Mouse (Mus musculus): Measurements from ENCODE around the gene Alkbh8.
"Not testable (repeated sequence)": the region's sequence is repeated elsewhere in the genome, so short reads cannot be mapped to it uniquely, and the experiment has no call there.

The Alkbh8 gene

DNA sequence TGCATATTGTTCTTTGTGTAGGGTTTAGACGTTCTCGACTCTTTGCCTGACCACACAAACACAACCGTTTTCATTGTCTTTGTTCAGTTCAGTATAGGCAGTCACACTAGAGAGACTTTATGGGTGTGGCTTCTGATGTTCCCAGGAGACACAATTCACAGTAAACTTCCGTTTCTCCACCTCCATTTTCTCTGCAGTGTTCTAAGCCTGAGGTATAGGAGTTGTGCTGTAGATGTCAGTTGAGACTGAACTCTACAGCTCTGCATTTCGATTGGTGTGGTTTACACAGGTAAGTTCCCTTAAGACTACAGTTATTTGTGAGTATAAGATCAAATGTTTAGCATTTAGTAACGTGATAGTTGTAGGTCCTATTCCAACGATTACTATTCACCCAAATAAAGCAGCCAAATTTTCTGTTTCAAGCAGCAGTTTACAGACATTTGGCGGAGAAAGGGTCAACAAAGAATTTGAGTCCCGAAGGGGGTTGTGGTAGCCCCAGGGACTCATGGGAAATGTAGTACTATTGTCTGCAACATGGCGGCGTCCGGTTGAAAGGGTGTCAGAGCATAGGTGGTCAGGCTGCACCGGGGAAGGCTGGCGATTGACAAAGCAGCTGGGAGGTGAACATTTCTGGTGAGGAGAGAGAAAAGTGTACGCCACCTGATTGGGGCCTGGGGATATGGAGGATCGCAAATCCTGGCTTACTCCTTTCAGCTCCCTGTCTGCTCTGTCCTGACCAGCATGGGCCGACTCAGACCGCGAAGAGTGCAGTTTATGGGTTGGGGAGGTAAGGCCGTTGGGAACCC lies at the start of gene Alkbh8:
Gene Alkbh8 (plus strand): TSS at position 179 of the 806 bp plus-strand sequence.
- peak; percentile 74 to 84 for DNase-seq (ENCODE audit: low spot score in 2 of 2)

DNA sequence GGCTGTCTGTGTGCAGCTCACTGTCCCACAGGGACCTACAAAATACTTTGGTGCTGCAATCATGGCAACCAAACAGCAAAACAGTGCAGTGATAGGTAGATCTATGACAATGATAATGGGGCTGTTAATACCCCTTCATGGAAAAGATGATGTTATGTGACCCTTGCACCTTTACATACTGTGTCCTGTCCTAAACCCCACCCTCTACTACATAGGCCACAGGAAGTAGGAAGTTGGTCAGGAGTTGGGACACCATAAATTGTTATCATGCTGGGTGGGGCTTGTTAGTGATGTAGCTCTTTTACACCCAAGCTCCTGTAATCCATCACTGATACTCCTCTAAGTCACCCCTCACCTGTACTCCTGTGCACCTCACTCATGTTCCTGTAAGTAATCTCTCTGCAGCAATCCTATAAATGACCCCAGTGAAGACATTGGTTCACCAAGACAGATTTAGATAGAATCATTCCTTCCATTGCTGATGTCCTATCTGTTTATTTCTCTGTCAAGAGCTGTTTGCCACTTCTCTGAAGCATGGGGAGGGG lies 25.6 kb upstream of the Alkbh8 start:
- no peak for DNase-seq (ENCODE audit: low spot score in 2 of 2)

DNA sequence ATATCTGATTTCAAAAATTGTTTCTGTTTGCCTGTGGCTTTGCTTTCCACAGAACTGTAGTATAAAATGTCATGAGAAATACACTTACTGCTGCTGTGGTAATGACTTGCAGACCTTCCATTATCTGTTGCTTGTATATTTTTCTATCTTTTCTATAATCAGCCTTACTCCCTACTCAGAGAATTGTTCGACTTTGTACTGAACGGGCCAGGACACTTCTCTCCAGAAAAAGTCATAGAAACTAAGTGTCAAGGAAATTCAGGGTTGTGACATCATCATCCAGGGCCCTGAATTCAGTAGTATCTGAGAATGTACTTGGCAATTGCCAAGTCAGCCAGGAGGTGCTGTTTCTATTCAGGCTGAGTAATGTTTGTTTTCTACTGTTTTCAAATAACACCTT lies 24.9 kb upstream of the Alkbh8 start:
- no peak for DNase-seq (ENCODE audit: low spot score in 2 of 2)

DNA sequence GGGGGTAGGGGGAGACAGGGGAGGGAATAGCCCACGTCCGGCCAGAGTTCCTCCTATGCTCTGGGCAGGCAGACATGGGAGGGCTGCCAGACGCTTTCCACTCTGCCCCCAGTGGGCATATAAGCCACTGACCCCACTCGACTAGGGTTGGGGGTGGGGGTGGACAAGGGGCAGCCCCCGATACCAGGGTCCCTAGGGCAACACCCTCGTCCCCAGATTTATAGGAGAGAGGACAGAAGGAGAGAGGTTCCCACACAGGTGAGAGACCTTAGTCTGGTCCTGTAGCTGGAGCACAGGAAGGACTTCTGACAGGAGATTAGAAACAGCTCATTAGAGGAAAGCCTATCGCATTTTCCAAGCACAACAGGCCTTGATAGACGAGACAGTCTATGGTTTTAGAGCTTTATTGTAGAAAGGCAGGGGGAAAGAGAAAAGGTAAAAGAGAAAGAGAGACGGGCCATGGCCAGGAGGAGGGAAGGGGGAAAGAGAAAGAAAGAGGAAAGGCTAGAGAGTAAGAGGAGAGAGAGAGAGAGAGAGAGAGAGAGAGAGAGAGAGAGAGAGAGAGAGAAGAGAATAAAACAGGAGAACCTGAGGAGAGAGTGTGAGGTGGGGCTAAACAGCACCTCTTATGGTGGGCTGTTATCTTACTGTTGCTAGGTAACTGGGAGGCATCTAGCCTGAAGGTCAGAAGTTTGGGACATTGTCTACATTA lies 7.4 kb upstream of the Alkbh8 start:
- not testable (repeated sequence) for DNase-seq (ENCODE audit: low spot score in 2 of 2)

DNA sequence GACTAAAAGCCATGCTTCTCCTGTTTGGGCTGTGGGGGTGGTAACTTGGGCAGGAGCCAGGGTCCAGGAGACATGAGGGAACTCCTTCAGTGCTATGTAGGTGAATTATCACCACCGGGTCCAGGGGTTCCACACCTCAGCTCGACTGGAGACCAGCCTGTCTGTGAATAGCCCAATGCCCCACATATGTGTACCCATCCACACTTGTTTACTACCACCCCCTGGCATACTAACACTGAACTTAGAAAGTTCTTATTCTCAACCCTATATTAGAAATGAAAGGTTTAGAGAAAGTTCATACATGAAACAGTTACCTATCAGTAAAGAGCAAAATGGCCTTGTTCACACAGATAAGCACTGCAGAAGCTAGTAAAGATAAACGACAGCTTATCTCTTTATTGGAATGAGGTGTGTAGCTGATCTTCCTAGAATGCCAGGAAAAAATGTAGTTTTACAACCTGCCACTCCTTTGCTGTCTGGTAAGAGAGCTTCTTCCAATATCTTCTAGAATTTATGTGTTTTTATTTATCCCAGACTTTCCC lies 6.8 kb upstream of the Alkbh8 start:
- DNase-seq (ENCODE audit: low spot score in 2 of 2), result peak in 1 of 2 experiments; percentile 48

DNA sequence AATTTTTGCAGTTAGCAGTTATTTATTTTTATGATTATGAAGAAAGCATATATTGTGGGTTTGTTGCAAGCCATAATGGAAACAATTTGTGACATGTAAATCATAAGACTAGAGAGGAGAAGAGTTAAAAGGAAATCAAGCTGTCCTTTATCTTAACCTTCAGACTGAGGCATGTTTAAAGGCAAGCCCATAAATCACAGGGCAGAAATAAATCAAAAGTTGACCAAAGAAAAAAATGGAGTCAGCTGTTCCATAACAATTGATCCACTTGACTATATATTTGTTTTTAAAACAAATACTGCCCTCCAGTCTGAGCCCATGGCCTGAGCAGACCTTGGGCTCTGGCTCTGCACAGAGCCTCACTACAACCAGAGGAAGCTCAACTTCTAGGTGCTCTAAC lies 4.6 kb upstream of the Alkbh8 start:
- no peak for DNase-seq (ENCODE audit: low spot score in 2 of 2)

DNA sequence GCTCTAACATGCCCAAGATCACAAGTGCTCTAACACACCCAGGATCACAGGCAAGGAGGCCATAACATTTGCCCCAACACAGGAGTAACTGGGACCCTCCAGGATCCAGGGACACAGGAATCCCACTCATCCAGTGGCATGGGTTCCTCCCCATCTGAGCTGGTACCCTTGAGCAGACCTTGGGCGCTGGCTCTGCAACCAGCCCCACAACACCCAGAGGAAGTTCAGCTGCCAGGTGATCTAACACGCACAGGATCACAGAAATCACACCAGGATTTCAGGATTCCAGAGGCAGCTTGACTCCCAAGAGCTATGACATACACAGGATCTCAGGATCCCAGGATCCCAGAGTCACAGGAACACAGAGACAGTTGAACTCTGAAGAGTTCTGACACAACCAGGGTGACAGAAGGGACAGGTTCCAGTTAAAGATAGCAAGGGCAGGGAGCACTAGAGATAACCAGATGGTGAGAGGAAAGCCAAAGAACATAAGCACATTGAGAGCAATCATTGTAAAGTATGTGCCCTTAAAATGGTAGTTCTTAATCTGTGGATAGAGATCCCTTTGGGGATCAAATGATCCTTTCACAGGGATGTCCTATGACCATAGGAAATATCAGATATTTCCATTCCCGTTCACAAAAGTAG lies 4.1 kb upstream of the Alkbh8 start:
- peak in 1 of 2 experiments; percentile 33 for DNase-seq (ENCODE audit: low spot score in 2 of 2)

DNA sequence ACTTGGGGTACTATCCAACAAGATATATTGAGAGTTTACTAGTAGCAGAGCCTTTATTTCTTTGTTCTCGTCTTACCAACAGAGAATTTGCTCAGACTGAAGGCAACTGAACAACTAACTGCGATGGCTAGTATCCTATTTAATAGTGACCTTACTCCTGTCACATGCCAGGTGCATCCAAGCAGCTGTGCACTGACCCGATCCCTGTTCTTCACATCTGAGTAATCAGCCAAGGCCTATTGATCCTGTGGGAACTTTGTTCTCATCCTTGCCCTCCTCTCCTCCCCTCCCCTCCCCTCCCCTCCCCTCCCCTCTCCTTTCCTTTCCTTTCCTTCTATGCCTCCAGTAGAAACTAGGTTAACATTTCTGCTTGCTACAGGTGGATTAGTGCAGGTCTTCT lies 1.7 kb downstream of the Alkbh8 start:
- no peak for DNase-seq (ENCODE audit: low spot score in 2 of 2)

DNA sequence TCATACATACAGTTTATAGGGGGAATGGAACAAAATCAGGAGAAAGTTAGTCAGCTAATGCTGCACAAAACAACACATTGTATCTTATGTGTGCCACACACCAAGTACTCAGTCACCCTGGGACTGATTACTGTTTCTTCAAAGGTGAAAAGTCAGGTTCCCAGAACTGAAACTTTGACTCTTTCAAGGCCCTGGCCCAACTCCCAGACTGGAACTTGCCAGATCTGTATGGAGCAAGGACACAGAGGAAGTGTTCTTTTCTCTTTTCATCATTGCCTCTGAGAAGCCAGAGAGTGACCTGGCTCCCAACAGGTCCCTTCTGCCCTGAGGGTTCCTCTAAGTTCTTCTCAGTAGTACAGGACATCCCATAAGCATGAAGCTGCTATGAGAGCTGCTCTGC lies 10.2 kb downstream of the Alkbh8 start:
- peak in 1 of 2 experiments; percentile 14 for DNase-seq (ENCODE audit: low spot score in 2 of 2)

DNA sequence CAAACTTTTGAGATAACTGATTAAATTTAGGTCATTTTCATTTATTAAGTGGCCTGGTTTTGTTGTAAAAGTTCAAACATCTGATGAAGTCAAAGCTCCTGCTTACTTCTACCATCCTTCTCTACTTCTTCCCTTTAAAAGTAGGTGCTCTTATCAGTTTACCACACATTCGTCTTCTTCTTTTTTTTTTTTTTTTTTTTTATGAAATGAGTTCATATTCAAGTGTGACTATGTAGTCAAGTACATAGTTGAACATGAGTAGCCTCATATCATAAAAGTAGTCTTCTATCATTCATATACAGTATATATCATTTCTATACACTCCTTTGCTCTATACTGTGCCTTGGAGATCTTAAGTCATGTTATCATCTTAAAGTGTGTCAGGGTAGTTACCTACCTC lies 11.0 kb downstream of the Alkbh8 start:
- DNase-seq (ENCODE audit: low spot score in 2 of 2), result no peak

DNA sequence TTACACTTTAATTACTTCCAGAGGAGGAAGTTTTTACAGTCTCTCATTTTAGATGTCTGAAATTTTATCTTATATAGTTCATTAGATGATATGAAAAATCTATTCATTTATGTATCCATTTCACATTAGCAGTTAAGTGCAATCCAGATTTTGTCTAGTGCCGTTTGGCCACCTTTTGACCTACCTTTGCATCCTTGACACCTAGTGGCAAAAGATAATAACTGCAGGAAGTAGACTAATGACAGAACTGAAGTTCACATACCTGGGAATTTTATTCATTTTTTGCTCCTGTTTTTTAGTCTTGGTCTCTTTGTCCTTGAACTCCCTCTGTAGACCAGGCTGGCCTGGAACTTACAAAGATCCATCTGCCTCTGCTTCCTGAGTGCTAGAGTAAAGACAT lies 15.1 kb downstream of the Alkbh8 start:
- no peak for DNase-seq (ENCODE audit: low spot score in 2 of 2)

DNA sequence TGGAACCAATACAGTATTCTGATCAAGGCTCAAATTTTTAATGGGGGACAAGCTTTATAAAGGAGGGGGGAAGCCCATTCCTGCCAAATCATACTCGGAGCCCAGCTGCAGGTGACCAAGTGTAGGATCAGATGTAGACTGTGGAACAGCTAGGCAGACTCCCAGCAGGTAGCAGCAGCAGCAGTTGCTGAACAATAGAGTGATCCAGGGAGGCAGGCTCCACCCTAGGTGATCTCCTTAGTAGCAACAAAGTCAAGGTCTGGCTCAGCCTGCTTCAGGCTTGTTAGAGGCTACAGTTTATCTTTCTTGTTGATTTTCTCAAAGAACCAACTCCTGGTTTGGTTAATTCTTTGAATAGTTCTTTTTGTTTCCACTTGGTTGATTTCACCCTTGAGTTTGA lies 41.4 kb downstream of the Alkbh8 start:
- DNase-seq (ENCODE audit: low spot score in 2 of 2), result not testable (repeated sequence)

DNA sequence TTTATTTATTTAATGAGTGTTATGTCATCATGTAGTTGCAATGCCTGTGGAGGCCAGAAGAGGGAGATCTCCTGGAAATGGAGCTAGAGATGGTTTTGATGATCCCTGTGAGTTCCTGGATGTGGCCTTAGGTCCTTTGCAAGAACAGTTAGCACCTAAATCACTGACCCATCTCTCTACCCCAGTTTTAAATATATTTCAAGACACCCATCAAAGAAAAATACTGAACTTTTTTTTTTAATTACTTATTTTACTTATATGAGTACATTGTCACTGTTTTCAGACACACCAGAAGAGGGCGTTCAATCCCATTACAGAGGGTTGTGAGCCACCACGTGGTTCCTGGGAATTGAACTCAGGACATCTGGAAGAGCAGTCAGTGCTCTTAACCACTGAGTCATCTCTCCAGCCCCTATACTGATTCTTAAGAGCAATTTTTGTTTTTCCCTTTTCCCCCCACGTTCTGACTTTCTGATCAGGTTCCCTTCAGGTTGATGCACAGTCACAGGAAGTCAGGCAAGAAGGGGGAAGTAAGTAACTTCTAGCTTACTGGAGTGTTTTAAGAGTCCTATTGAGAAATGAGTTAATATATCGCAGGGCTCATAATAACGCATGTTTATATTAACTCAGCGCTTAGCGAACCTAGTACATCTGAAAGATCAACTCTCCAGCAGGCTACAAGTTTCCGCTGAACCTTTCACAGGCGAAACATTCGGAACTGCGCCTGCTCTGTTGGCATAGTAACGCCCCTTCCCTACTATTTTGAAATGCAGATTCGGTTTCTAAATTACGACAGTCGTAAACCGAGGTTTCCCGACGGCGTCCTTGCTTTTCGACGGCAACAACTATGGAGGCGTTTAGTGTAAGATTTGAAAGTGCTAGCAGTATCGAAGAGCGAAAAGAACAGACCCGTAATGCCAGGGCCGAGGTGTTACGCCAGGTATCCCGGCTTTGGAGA lies 68.6 kb downstream of the Alkbh8 start, which contains the start of gene Cwf19l2:
Gene Cwf19l2 (plus strand): TSS at position 342 of the 958 bp plus-strand sequence.
- peak; percentile 65 to 76 for DNase-seq (ENCODE audit: low spot score in 2 of 2)

DNA sequence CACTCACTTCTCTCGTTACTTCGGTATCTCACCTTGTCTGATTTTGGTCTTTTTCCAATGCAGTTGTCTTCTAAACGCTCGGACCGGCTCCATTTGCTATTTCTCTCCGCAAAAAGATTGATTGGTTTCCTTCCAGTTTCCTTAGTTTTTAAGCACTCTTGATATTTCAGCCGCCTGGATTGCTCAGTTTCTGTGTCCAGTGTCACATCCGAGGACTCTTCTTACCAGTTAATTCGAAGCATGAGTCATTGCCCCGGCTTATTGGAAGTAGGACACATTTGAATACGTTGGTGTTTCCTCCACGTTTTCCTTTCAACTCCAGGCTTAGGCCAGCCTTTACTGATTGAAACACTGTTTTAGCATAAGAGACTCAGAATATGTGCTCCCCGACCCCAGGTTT lies 69.4 kb downstream of the Alkbh8 start:
- peak; percentile 13 to 24 for DNase-seq (ENCODE audit: low spot score in 2 of 2)

DNA sequence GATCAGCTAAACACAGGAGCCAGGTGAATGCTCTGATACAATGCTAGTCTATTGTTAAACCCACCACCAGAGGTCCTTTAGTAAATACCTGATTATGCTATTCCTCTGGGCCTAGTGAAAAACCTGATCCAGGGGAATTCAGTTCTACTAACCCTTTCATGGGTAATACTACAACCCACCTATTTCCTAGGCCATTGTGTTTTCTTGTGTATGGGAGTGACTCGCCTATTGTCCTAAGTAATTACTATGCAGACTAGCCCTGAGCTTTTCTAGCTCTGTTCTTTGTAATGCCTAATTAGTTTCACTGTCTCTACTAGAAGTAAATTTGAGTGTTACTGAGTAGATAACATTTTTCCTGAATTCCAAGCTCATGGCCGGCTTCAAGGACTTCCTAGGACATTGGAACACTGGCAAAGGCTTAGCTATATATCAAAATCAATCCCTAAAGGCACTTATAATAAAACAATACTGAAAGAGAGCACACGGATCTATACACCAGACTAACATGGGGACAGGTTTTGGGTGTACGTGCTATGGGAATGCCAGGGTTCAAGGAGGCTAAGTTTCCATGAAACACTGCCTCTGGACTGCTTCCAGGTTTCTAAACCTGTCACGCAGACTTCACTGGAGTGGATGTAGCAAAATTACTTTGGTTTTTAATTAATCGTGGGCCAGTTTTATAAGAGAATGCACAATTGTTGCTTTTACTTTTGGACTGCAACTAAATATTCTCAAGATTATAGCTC lies 104.8 kb downstream of the Alkbh8 start:
- DNase-seq (ENCODE audit: low spot score in 2 of 2), result not testable (repeated sequence)

All from spleen, postnatal 10 days (tissue).